Mouse (Mus musculus) olfactory bulb, adult 2 months (tissue): ENCODE measurements around the gene Ttbk1. TPM values are rescaled to one million over a fixed set of nuclear protein-coding genes. Genes with fewer than 3 reads are reported as not detected.

Experiments used
- H3K27ac ChIP-seq: fragments of 200-500 bp; 2 replicates; pipeline ENCODE4 v1.5.1; 2012; ENCODE audit warnings: low read depth, low read length; ENCODE audit not compliant: insufficient read depth
- H3K4me1 ChIP-seq: fragments of 200-500 bp; 2 replicates; pipeline ENCODE4 v1.6.1; 2012; ENCODE audit warnings: low read length; ENCODE audit not compliant: control insufficient read depth, insufficient read depth
- H3K4me3 ChIP-seq: fragments of 200-500 bp; 2 replicates; pipeline ENCODE4 v1.5.1; 2012; ENCODE audit warnings: mild to moderate bottlenecking, low read depth, low read length, moderate library complexity; ENCODE audit not compliant: insufficient read depth
- CTCF ChIP-seq: fragments of 200-500 bp; IDR thresholded peaks from 2 replicates; pipeline ENCODE4 v1.5.1; 2012; ENCODE audit warnings: low read depth, mild to moderate bottlenecking, low read length, moderate library complexity; ENCODE audit not compliant: insufficient read depth
- POLR2A ChIP-seq: fragments of 200-500 bp; IDR thresholded peaks from 2 replicates; pipeline ENCODE4 v1.6.1; 2012; ENCODE audit warnings: mild to moderate bottlenecking, low read depth, low read length, moderate library complexity; ENCODE audit not compliant: insufficient read depth
- WGBS: fragments of 180-500 bp; shearing (Covaris S2); methylation state at CpG from one replicate; pipeline ENCODE4 v1.1.7; 2018; 5-methylcytosine and 5-hydroxymethylcytosine counted together
- polyA plus RNA-seq: library from polyadenylated mRNA; stranded (reverse); fragments of >200 nt; gene quantifications from 2 replicates; pipeline ENCODE4 v1.2.4, GENCODE M21; 2012; ENCODE audit warnings: low replicate concordance; ENCODE audit not compliant: missing spikeins, insufficient read depth, insufficient read length

The Ttbk1 gene
- polyA plus RNA-seq = not detected in 2 replicates

- TF ChIP-seq CTCF = no peak
- TF ChIP-seq POLR2A = peak; percentile 60; the same call in 1 of the 2 replicates
- Histone ChIP-seq H3K27ac (peak within 1 kb of the TSS; percentile 68; the same call in 1 of the 2 replicates), H3K4me3 (peak within 1 kb of the TSS; percentile 54), H3K4me1 (peaks cover 29% of the 10 kb centered on the region)
- 9% methylated on average over 45 of the region's 49 CpGs for WGBS
These were observed at the start of gene Ttbk1 for GRCm38 (mm10) chr17:46487431-46487830. TSS of gene Ttbk1 (minus strand) at chr17:46487675.

DNA sequence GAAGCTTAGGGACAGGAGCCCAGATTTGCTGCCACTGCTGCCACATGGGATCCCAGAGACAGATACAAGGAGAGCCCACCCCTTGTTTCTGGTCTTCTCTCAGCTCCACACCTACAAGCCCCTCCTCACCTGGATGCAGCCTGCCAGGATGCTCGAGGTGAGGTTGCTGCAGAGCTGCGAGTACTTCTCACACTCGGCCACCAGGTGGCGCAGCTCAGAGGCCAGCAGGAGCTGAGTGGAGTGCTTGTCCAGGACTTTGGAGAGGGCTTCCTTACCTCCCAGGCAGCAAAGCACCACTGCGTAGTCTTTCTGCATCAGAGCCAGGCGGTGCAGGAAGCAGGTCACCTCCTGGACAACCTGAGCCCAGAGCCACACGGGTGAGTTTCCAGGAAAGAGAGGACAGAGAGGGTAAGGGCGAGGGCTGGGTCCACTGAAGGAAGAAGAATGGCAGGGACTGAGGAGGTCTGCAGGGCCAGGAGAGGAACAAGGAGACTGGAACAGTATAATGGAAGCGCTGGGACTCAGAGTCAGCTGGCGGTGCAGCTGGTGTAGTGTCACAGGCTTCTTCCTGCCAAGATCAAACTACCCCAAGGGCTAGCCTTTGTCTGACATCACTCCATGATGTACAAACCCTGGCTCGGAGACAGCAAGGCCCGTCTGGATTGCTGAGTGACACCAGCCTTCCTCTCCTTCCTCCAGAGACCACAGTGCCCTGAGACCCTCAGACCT is 38.3 kb upstream of the Ttbk1 start:
- Histone ChIP-seq H3K4me1 (no peaks in the 10 kb centered on the region), H3K27ac (no peak overlapping the region), H3K4me3 (no peak overlapping the region)
- TF ChIP-seq CTCF = peak; percentile 94
- TF ChIP-seq POLR2A = no peak
- 35% methylated on average over 12 of the region's 12 CpGs for WGBS

DNA sequence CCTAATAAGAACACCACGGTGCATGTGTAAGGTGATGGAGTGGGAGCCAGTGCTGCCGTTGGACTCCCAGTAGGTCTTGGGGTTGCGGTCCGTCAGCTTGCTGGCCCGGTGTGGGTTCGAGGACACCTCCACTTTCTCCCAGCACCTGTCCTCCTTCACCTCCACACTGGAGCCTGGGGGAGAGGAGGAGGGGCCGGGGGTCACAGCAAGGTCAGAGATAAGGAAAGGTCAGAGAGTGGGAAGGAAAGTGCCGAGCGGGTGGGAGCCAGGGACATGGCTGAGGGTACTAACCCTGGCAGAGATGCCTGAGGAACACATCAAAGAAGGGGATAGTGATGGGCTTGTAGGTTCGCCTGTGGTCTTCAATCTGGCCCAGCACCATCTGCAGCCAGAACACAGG is 37.6 kb upstream of the Ttbk1 start:
- Histone ChIP-seq H3K27ac (no peak overlapping the region), H3K4me3 (no peak overlapping the region), H3K4me1 (no peaks in the 10 kb centered on the region)
- TF ChIP-seq CTCF (no peak), POLR2A (no peak)
- 87% methylated on average over 10 of the region's 10 CpGs for WGBS

DNA sequence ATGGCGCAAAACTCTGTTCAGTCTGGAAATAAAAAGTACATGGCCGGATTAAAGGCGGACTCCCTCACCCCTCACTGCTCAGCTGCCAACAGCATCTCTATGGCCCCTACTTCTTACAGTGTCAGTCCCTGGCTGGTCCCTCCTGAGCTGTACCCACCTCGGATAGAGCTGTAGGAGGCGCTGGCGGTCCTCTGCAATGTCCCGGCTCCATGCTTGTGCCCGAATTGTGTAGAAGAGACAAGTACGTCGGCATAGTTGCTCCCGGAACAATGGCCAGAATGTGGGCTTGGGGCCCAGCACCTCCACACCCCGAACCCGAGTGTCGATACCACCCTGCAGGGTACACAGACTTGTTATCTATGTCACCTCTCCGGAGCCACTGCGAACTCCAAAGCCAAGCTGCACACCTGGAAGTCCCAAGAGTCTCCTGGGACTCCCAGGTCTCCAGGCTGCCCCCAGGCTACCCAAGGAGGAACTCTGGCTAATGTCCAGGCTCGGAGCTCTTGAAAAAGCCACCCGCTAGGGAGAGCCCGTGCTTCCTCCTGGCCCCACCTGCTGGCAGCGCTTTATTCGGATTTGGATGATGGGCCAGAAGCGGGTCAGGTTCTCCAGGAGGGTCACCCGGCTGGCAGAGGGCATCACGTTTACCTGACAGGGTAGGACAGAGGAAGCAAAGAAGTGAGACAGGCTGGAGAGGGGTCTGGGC is 34.6 kb upstream of the Ttbk1 start:
- H3K4me1 ChIP-seq = no peaks in the 10 kb centered on the region
- H3K27ac ChIP-seq = no peak overlapping the region
- no peak for TF ChIP-seq POLR2A
- TF ChIP-seq CTCF = no peak
- H3K4me3 ChIP-seq = no peak overlapping the region
- 52% methylated on average over 24 of the region's 24 CpGs for WGBS

DNA sequence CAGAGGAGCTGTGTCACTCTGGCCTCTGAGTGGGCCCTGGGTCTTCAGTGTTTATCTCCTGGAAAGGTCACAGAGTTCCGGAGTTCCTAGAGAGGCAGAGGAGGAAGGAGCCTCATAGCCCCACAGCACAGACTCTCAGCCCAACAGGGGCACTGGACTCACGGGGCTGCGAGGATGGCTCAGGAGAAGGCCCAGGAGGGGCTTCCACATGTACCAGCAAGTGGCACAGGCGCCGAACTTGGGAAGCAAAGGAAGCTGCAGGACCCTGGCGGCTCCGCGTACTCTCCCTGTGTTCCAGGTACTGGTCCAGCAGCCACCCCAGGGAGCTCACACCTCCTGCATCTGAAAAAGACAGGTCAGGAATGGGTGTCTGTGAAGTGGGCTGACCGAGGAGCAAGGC is 33.7 kb upstream of the Ttbk1 start:
- Histone ChIP-seq H3K4me3 (no peak overlapping the region), H3K4me1 (no peaks in the 10 kb centered on the region), H3K27ac (no peak overlapping the region)
- no peak for TF ChIP-seq POLR2A
- TF ChIP-seq CTCF = no peak
- 91% methylated on average over 9 of the region's 9 CpGs for WGBS

DNA sequence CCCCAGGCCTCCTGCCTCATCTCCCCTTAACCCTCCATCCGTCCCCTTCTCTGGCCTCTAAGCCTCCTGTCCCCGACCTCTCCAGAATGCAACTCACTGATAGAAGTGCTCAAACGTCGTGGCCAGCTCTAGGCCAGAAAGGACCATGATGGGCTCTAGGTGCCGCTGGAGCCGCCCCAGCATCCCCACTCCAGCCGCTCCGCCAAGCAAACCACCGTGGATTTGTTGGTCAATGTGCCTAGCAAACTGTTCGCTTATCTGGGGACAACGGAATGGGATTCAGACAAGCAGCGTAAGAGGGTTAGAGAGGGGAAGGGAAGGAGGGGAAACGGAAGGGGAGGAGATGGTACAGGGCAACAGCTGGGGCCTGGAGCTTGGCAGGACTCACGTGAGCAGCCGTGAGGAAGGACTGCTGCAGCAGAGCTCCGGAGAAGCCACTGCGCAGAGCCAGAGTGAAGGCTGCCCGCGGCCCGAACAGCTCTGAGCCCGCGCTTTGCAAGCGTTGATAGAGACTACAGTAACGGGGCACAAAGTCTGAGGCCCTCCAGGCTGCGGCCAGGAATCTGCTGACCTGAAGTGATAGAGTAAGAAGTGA is 33.0 kb upstream of the Ttbk1 start:
- 68% methylated on average over 25 of the region's 25 CpGs for WGBS
- no peak overlapping the region for H3K27ac ChIP-seq
- H3K4me1 ChIP-seq = no peaks in the 10 kb centered on the region
- H3K4me3 ChIP-seq = no peak overlapping the region
- no peak for TF ChIP-seq CTCF
- TF ChIP-seq POLR2A = no peak

DNA sequence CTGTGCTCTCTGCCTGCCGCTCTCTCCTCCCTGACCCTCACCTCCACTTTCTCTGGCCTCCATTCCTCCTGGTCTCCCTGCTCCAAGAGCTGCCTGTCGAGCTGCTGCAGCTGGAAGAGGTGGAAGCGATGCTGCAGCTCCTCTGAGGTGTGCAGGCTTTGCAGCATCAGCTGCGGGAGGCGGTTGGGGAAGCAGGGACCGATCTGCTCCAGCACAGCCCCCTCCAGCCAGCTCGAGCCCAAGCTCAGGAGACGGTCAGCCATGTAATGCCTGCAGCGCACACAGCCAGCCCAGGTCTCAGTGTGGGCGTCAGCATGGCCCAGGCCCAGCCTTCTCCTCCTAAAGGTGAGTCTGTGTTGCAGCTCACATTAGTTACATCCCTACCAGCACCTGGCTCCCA is 32.5 kb upstream of the Ttbk1 start:
- H3K27ac ChIP-seq = no peak overlapping the region
- H3K4me1 ChIP-seq = no peaks in the 10 kb centered on the region
- TF ChIP-seq POLR2A = no peak
- TF ChIP-seq CTCF = no peak
- no peak overlapping the region for H3K4me3 ChIP-seq
- 76% methylated on average over 10 of the region's 10 CpGs for WGBS

- TF ChIP-seq POLR2A (no peak), CTCF (no peak)
- H3K4me1 ChIP-seq = no peaks in the 10 kb centered on the region
- WGBS = 71% methylated on average over 2 of the region's 2 CpGs
- H3K4me3 ChIP-seq = no peak overlapping the region
- no peak overlapping the region for H3K27ac ChIP-seq
These were observed 25.9 kb upstream of the Ttbk1 start for GRCm38 (mm10) chr17:46513329-46513728.

DNA sequence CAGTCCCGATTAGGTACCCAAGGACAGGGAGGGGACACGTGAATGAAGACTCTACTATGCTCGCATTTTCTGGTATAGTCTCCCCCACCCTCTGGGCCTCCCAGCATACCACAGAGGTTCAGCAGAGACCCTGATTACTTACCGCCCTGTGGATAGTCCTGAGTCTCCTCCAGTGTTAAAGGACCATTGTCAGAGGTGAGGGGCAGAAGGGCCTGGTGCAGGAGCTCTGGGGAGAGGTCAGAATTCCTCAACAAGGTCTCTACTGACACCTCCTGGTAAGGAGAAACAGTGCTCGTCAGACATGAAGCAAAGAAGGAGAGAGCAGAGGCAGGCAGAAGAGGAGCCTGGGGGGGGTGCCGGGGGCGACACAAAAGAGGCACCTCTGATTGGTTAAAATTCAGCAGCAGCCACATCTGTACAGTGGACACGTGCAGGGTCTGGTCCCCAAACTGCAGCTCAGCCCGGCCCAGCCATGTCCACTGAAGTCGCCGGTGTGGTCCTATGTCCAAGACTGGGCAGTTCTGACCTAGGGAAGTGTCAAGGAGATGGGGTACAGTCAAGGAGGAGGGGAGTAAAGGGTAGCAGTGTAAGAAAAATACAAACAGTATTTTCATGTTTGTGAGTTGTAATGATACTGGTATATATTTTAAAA is 23.7 kb upstream of the Ttbk1 start:
- TF ChIP-seq CTCF = no peak
- TF ChIP-seq POLR2A = no peak
- H3K4me3 ChIP-seq = no peak overlapping the region
- 65% methylated on average over 10 of the region's 11 CpGs for WGBS
- no peaks in the 10 kb centered on the region for H3K4me1 ChIP-seq
- H3K27ac ChIP-seq = no peak overlapping the region

GRCm38 (mm10) chr17:46505617-46506016 is 18.1 kb upstream of the Ttbk1 start:
- 91% methylated on average over 3 of the region's 3 CpGs for WGBS
- Histone ChIP-seq H3K27ac (no peak overlapping the region), H3K4me1 (no peaks in the 10 kb centered on the region), H3K4me3 (no peak overlapping the region)
- no peak for TF ChIP-seq POLR2A
- TF ChIP-seq CTCF = no peak
